Mouse (Mus musculus) adrenal gland, adult 8-10 months (tissue): ENCODE measurements around the gene Dhx57. TPM values are rescaled to one million over a fixed set of nuclear protein-coding genes. Genes with fewer than 3 reads are reported as not detected.
"Not testable (repeated sequence)": the region's sequence is repeated elsewhere in the genome, so short reads cannot be mapped to it uniquely, and the experiment has no call there.

ENCODE experiments used
- DNase-seq: peaks from one replicate; pipeline ENCODE4 v3.0.0; 2022
- total RNA-seq, 4 experiments: library from RNA; stranded (reverse); gene quantifications; 2 replicates each; pipeline ENCODE4 v1.2.4; 2022

Dhx57 gene
- total RNA-seq: 10 to 100 TPM; 11.8 to 22.0 (median 16.8) TPM

DNA sequence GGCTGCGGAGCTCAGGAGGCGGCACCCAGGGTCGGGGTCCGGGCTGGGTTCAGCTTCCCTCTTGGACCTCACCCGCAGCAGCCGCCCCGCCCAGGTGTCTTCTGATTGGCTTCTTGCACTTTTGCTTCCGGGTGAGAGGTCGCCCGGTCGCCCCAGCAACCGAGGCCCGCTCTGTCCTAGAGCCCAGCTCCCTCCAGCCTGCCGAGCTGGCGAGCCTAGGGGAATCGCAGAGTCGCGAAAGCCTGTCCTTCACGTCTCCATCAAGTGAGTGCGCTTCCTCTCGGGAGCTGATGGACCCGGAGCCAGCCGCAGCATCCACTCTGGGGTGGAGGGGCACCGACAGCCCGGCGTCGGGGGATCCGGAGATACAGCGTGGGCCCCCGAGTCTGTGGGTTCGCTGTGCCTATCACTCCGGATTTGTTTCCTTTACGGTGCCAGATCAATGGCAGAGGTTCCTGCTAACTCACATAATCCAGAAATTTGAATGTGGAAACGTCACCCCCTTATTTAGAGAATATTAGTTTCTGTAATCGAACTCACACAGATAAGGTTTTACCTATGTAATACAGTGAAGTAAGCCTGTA, at the start of gene Dhx57, which contains the start of gene Morn2:
Gene Dhx57 (minus strand): TSS at position 403 of the 584 bp plus-strand sequence.
Gene Morn2 (plus strand): TSS at position 130 of the 584 bp plus-strand sequence.
- DNase-seq: peak; percentile 97

DNA sequence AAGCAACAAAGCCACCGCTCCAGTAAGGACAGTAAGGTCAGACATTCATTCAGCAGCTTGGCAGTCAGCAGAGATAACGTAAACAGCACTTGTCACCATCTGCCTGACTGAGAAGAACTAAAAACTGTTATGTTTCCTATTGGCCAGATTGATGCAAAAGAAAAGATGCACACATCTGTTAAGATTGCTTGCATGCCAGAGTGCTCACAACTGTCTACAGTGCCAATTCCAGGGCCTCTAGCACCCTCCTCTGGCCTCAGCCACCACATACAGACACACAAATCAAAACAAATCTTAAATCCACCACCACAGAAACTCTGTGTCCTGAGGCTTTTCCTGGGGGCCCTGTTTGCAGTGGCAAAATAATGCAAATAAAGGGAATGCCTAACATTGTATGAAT, 42.1 kb upstream of the Dhx57 start:
- DNase-seq: no peak

DNA sequence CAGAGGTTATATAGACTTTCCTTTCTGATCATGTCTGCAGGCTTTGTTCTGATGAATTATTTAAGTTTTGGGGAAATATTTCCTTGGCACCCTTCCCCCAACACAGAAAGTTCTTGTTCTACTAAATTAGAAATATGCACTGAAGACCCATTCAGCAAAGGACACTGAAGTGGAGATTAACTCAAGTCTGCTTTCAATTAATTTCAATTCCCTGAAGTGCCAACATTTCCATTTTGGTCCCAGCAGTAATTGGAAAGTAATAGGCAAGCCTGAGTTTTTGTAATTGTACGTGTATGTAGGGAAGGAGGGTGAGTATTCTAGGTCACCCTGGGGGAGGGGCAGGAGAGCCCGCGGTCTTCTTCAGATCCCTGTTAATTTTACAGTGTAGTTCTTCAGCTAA, 36.2 kb upstream of the Dhx57 start:
- no peak for DNase-seq

DNA sequence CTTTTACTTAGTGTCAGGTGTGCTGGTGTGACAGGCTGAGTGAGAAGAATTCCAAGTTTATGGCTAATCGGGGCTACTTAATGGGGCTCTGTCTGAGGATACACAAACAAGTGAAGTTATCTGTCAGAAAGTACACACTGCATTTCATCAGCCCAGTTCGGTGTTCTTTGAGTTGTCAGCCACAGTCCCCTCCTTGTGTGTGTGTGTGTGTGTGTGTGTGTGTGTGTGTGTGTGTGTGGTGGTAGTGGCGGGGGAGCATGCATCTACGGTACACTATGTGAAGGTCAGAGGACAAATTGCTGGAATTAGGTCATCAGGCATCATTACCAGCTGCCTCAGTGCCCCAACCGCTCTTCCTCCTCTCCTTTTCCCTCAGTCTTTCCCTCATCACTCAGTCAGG, 35.2 kb upstream of the Dhx57 start:
- no peak for DNase-seq

DNA sequence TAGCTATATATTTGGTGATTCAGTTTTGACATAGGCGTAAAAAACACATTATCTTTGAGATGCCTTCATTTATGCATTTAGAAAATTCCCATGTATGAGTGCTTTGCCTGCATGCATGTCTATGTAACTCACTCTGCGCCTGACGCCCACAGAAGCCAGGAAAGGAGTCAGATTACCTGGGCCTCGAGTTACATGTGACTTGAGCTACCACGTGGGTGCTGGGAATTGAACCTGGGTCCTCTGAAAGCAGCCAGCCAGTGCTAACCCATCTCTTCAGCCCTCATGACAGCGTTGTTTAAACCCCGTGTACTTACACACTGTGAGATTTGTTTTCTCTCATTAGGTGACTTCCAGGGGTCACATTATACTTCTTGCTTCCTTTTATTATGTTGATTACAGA, 34.2 kb upstream of the Dhx57 start:
- no peak for DNase-seq

DNA sequence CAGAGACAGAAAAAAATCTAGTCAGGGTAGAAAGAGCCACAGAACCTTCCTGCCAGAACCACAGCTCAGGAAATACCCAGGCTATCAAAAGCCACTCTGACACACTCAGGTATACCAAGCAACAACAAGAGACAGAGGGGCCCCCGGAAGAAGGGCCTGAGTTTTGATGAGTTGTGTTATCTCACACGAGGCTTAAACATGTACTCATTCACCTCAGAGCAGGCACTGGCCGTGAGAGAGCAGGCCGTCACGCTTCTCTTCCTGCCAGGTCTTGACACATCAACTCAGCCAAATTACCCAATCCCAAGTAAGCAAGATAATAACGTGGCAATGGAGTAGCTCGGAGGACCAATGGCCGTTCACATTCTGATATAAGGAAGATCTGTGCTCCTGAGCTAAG, 33.4 kb upstream of the Dhx57 start:
- no peak for DNase-seq

DNA sequence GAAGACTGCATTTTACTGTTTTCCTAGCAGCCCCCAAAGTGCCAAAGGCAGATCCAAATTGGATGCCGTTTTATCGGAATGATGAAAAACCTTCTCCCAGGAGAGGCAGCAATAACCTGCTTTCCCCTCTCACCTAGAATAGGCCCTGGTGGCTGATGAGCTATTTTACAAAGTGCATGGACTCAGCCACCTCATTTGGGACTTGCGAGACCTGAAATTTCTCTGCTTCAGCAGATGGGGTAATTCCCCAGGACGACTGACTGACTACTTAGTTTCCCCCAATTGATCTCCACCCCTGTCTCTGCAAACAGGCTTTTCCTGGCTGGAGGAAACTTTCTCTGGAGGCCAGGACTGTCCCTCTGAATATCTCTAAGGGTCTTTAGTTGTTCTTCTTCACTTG, 32.7 kb upstream of the Dhx57 start:
- no peak for DNase-seq

DNA sequence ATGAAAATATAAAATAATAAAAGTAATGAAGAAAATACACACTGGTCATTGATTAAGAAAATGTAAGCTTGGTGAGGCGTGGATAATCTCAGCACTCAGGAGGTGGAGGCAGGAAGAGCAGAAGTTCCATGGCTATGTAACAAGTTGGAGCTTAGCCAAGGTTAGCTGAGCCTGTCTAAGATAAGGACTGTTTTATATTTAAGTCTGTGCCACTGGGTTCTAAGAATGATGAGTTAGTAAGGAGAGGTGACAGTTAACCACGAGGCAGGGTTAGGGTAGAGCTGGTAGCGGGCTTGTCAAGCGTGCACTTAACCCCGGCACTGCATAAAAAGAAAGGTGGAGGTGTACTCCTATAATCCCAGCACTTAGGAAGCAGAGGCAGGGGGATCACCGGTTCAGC, 32.0 kb upstream of the Dhx57 start:
- no peak for DNase-seq

DNA sequence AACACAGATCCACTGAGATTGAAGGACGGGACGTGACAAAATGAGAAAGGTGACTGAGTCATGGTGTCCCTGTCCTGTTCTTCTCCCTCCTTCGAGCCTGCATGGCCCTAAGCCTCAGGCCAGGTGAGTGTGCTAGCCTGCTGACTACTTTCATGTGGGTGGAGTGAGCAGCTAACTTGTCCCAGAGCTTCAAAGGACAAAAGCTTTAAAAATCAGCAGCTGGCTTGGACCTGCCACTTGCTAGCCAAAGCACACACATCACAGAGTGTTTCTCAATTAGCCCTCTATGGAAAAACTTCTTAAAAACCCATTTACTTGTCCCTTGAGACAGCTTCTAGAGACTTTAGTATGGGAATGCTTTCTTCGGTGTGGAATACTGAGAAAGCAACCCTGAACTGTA, 22.1 kb upstream of the Dhx57 start:
- no peak for DNase-seq

DNA sequence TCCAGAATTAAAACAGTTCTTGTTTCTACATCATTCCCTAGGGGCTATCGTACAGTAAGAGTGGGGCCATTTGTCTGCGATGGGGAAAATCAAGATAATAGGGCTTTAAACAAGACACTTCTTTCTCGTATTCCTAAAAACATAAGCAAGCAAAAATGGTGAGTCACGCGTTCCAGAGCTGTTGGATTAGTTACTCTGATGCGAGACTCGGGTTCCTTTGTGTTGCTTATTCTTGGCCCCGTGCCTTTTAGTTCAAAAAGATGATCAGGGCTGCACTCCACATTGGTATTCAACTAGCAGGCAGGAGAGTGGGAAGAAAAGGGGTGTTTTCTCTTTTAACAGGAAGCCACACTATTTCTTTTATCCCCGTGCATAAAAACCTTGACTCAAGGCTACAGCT, 21.5 kb upstream of the Dhx57 start:
- no peak for DNase-seq

DNA sequence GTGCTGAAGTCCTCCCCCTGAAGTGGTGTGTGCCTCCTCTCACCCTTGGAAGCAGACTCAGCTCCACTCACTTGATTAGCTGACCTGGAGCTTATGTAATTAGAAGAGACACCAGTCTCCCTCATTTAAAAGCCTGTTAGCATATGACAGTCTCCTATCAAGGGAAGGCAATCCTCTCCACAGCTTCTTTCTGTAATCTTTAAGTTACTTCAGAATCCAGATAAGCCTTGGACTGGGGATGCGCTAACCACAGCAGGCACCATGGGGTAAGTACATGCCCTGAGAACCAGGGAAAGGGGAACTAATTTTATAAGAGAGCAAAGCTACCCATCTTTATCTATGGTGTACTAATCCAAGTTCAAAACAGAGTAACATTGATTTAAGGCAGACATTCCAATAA, 17.0 kb upstream of the Dhx57 start, which contains the start of gene Arhgef33:
Gene Arhgef33 (plus strand): TSS at position 157 of the 400 bp plus-strand sequence.
- DNase-seq: no peak

DNA sequence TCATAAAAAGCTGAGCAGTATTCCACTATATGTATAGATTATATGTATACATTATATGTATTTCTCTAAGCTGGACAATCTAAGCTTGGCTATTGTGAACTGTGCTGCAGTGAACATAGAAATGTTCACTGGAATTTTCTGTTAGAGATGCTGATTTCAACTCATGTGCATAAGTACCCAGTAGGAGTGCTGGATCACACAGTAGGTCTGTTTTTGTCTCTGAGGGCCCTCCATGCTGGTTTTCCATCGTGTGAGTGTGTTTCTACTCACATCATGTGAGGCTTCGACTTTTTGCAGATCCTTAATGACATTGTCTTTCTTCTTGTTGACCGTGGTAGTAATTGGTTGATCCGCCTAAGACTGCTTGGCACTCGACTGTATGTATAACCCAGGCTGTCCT, 8.6 kb upstream of the Dhx57 start:
- DNase-seq: no peak

DNA sequence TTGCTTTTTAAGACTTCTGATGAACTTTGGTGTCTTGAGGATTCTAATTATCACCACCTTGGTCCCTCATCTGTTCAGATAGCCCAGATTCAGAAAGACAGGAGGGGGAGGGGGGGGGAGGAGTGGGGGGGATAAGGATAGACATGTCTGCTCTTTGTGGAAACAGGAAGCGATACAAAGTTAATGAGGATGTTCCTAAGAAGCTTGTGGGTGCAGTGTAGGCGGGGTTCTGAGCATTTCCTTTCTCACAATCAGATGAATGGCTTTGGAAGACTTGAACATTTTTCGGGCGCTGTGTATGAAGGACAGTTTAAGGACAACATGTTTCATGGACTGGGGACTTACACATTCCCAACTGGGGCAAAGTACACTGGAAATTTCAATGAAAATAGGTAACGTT, 5.0 kb upstream of the Dhx57 start:
- DNase-seq: no peak

DNA sequence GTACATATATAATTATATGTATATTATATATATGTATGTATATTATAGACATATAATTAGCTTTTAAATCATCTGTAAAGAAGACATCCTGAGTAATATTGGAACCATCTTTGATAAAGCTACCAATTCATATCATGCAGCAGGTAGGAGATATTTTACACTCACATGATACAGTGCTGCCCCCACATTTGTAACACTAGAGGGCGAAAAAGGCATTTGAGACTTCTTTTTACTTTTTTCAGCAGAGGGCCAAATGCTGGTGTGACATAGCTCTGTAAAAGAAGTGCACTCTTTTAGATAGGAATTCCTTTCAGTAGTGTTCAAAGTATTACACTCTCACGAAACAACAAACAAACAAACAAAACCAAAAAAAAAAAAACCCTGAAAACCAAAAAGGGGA, 872 bp upstream of the Dhx57 start:
- peak; percentile 14 for DNase-seq

DNA sequence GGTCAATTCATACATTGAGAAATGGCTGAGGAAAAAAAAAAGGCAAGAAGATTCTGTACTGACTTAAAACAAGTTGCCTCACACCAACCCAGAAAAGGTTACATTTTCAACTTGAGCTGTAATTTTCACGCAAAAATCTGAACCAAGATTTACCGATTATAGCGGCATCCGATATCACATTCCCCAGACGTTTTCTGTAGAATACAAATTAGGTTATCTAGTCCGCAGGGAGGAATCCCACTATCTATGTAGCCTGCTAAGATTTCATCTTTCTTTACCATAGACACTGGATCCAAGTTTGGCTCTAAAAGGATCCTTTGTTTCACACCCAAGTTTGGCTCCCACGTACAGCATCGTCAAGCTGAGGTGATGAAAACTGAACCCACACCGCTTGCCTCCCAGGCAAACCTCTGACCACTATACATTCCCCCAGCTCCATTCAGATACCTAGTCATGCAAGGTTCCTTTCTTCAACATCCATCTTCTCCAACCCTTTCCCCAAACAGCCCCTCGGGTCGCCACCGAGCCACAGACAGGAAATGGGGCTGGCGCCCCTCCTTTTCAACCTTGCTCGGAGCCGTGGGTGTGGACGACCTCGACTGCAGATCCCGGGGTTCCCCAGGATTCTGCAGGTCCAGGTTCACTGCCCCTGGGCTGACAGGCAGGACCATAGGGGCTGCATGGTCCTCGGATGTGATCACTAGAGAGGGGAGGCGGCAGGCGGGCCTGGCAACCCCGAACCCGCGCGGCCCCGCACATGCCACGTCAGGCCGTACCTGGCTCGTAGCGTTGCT, 799 bp downstream of the Dhx57 start:
- DNase-seq: no peak

DNA sequence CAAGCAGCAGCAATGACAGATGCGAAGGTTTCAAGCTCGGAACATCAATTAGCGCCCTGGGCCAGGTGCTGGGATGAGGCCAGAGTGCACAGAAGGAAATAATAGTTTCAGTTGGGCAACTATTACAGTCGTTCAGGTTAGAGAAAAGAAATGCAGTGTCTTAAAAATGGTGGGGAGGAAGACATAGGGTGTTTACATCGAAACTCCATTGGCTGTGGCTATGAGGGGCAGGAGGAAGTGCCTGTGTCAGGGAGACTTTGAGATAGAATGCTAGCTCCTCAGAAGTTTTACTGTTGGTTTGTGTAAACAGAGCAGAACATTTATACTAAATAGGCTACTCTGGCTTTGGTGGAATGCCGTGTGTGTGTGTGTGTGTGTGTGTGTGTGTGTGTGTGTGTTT, 2.3 kb downstream of the Dhx57 start:
- no peak for DNase-seq

DNA sequence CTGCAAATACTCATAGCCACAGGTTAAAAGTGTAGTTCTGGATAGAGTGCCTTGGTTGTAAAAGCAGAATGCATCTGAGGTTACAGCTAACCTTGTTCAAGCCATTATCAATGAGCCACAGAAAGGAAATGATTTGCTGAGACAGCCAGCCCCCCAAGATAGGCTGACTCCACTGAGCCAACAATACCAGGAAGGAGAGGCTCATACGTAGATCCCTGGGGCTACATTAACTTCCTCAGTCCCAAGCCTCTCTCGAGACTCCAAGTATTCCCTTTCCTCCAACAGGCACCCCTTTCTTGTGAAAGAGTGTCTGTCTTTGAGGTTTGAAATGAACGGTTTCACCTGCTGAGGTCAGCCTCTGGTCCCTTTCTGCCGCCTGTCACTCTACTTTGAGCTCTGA, 5.8 kb downstream of the Dhx57 start:
- no peak for DNase-seq

DNA sequence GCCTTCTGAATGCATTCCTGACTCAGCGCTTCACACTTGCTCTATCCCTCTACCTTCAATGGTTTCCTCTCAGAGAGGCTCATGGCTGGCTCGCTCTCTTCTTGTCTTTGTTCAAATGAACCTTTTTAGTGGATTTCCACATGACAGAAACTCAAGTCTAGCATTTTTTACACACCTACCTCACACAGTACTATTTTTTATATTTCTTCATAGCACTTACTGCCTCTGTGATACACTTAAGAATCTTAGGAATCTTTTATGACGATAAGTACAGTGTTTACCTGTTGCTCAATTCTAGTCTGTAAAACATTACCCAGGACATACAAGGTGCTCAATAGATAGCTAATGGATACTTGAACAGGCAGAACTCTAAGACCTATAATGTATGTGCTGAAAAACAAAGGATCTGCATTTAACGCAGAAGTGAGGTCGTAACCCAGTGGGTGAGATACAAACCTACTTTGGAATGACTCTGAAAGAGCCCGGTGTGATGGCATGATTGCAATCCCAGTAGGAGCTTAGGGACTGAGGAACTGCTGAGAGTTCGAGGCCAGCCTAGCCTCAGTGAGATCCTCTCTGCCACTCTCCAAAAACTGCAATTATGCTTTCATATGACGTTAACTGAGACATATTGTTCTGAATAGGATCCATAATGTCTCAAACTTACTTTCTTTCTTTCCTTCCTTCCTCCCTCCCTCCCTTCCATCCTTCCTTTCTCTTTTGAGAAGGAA, 10.8 kb downstream of the Dhx57 start:
- no peak for DNase-seq

DNA sequence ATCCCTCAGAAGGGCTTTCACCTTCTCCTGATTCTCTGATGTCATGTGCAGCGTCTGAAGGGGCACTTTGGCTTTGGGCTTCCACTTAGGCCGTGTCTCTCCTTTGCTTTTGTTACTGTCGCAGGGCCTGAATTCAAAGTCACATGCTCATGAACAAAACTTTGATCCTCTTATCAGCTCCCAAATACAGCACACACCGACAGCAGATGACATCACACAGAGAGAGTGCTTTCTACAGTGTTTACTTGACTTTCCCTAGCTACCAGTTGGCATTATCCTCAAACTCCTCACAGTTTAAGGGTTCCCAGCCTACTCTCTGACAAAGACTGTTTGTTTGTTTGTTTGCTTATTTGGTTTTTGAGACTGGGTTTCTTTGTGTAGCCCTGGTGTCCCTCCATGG, 12.0 kb downstream of the Dhx57 start:
- no peak for DNase-seq

DNA sequence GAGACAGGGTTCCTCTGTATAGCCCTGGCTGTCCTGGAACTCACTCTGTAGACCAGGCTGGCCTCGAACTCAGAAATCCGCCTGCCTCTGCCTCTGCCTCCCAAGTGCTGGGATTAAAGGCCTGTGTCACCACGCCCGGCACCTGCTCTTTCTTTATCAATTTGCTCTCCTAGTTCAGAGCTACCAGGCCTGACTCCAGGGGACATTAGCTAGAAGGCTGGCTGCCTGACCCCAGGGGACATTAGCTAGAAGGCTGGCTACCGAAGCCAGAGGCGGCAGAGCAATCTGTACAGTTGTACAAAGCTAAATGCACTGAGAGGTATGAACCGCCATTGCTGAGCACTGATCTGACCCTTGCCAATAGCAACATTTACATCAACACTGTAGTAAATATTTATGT, 19.7 kb downstream of the Dhx57 start:
- DNase-seq: not testable (repeated sequence)

DNA sequence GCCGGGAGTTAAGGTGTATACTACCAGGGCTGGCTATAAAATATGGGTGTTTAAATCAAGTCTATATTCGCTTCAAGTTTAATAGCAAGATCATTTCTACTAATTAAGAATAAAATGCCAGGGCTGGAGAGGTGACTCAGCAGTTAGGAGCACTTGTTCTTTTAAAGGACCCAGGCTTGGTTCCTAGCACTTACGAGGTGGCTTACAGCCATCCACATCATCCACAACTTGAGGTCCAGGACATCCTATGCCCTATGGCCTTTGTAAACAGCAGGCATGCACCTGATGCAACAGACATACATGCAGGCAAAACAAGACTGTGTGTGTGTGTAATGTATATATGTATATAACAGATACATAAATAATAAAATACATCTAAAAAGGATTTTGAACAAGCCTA, 22.1 kb downstream of the Dhx57 start:
- DNase-seq: no peak

DNA sequence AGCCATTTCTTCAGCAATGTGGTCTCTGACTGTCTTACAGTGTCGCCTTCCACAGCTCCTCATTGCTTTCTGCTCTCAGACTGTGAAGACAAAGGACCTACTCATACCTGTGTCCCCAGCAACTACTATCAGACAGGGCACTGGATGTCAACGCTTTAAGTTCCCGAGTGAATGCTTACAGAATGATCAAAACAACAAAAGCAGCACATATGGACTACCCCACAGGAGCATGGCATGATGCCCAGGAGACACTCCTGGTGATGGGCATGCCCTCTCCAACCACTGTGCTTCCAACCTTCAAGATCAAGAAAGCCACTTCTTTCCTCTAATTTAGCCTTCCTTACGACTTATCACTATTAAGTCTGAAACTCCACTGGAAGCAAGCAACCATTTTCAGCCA, 23.2 kb downstream of the Dhx57 start:
- no peak for DNase-seq

DNA sequence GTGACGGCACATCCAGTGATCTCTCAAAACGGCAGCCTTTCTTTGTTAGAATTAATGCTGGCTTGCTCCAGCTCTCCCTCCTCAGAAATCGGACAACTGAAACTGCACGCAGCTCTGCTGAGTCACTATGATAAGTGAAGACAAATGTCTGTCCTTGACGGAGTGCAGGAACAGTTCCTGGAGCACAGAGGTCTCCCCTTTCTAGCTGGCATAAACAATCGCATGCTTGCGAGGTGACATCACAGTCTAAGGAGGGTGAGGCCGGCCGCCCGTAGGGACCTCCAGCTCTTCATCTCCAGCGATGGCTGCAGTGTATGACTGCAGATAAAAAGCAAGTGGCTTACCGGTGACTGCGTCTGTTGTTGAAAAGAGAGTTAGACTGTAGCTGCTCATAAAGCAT, 35.1 kb downstream of the Dhx57 start:
- peak; percentile 89 for DNase-seq

DNA sequence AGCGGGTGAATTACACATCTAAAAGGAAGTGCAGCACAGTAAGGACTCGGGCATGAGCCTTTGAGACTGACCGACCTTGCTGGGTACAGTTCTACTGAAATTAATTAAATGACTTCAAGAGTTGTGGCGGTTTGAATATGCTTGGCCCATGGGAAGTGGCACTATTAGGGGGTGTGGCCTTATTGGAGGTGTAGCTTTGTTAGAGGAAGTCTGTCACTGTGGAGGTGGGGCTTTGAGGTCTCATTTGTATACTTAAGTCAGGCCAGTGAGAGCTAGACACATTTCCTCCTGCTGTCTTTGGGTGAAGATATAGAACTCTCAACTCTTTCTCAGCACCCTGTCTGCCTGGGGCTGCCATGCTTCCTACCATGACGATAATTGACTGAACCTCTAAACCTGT, 35.9 kb downstream of the Dhx57 start:
- DNase-seq: no peak
